Mouse (Mus musculus): ENCODE measurements around the gene 1700010B08Rik. TPM values are rescaled to one million over a fixed set of nuclear protein-coding genes. Genes with fewer than 3 reads are reported as not detected.
A peak's percentile ranks its signal among the peaks of the same experiment; 100 is the strongest.

Gene 1700010B08Rik
- total RNA-seq, 2 experiments from 2014 or later, result not detected

- no peak for DNase-seq (ENCODE audit: low spot score in 2 of 2)
These were observed 3.1 kb downstream of the 1700010B08Rik start for GRCm38 (mm10) chr2:173722251-173722857.

GRCm38 (mm10) chr2:173724382-173724781 lies 5.2 kb downstream of the 1700010B08Rik start:
- DNase-seq (ENCODE audit: low spot score in 2 of 2), result no peak

GRCm38 (mm10) chr2:173724940-173725807 lies 6.0 kb downstream of the 1700010B08Rik start:
- DNase-seq (ENCODE audit: low spot score in 2 of 2), result no peak

GRCm38 (mm10) chr2:173725819-173726218 lies 6.6 kb downstream of the 1700010B08Rik start:
- DNase-seq (ENCODE audit: low spot score in 2 of 2), result no peak

- peak; percentile 35 to 37 for DNase-seq (ENCODE audit: low spot score in 2 of 2)
These were observed 11.3 kb downstream of the 1700010B08Rik start for GRCm38 (mm10) chr2:173730444-173730966.

GRCm38 (mm10) chr2:173734426-173734825 lies 15.2 kb downstream of the 1700010B08Rik start:
- no peak for DNase-seq (ENCODE audit: low spot score in 2 of 2)

GRCm38 (mm10) chr2:173737222-173737989 lies 18.2 kb downstream of the 1700010B08Rik start, which contains the start of gene Vapb:
Gene Vapb, plus strand, starts transcription at chr2:173737511.
- DNase-seq (ENCODE audit: low spot score in 2 of 2), result peak; percentile 100

- DNase-seq (ENCODE audit: low spot score in 2 of 2), result no peak
These were observed 19.0 kb downstream of the 1700010B08Rik start for GRCm38 (mm10) chr2:173738232-173738631.

GRCm38 (mm10) chr2:173739107-173739506 lies 19.9 kb downstream of the 1700010B08Rik start:
- no peak for DNase-seq (ENCODE audit: low spot score in 2 of 2)

- DNase-seq (ENCODE audit: low spot score in 2 of 2), result no peak
These were observed 22.9 kb downstream of the 1700010B08Rik start for GRCm38 (mm10) chr2:173742090-173742489.

- DNase-seq (ENCODE audit: low spot score in 2 of 2), result no peak
These were observed 23.5 kb downstream of the 1700010B08Rik start for GRCm38 (mm10) chr2:173742744-173743143.

GRCm38 (mm10) chr2:173744070-173744815 lies 25.0 kb downstream of the 1700010B08Rik start:
- DNase-seq (ENCODE audit: low spot score in 2 of 2), result no peak

GRCm38 (mm10) chr2:173748961-173749659 lies 29.9 kb downstream of the 1700010B08Rik start:
- DNase-seq (ENCODE audit: low spot score in 2 of 2), result no peak

- no peak for DNase-seq (ENCODE audit: low spot score in 2 of 2)
These were observed 36.4 kb downstream of the 1700010B08Rik start for GRCm38 (mm10) chr2:173755433-173756144.

GRCm38 (mm10) chr2:173757624-173758155 lies 38.5 kb downstream of the 1700010B08Rik start:
- no peak for DNase-seq (ENCODE audit: low spot score in 2 of 2)

- no peak for DNase-seq (ENCODE audit: low spot score in 2 of 2)
These were observed 41.4 kb downstream of the 1700010B08Rik start for GRCm38 (mm10) chr2:173760607-173761006.

- no peak for DNase-seq (ENCODE audit: low spot score in 2 of 2)
These were observed 45.4 kb downstream of the 1700010B08Rik start for GRCm38 (mm10) chr2:173764629-173765028.

GRCm38 (mm10) chr2:173767959-173768595 lies 48.9 kb downstream of the 1700010B08Rik start:
- no peak for DNase-seq (ENCODE audit: low spot score in 2 of 2)

Data from layer of hippocampus, postnatal 10 days (tissue).